ENCODE assay signal across 12 mouse cellular contexts in the genomic region with DNA sequence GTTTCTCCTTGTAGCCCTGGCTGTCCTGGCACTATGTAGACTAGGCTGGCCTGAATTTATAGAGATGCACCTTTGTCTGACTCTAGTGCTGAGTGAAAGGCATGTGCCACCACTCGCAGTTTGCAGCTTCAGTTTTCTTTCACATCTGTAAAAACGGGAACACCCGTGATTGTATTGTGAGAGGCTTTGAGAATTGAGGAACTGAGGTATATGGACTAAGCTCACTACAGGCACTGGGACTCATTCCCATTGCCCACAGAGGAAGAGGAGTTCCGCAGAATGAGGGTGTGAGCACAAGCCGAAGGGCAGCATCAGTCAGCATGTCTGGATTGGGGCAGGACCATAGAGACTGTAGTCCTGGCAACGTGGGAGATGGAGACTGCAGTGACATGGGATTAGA. TPM values are rescaled to one million over a fixed set of nuclear protein-coding genes. Genes with fewer than 3 reads are reported as not detected.
DNase-seq lines count a peak whose midpoint lies in the region; ATAC-seq lines count a peak whose summit lies in the region.
"Had no signal": no experiment of that assay in that cellular context is flagged by ENCODE, and none has a peak within 500 bp of the region (broad histone marks: within the 10 kb centered on the region; RNA-seq: fewer than 3 reads in every experiment).

No protein-coding gene starts in this region.

- no peak overlapping the region for H3K4me3 ChIP-seq in hindbrain, embryonic 10.5 days
- no peak overlapping the region for H3K4me3 ChIP-seq in hindbrain, embryonic 11.5 days (ENCODE audit: low read depth, low read length)
- H3K4me3 ChIP-seq in liver, embryonic 16.5 days (ENCODE audit: low read depth, low read length) = no peak overlapping the region

- H3K9me3 ChIP-seq in hindbrain, embryonic 10.5 days = no peaks in the 10 kb centered on the region
- H3K9me3 ChIP-seq in hindbrain, embryonic 11.5 days (ENCODE audit: control insufficient read depth, low read length) = no peaks in the 10 kb centered on the region
- no peaks in the 10 kb centered on the region for H3K9me3 ChIP-seq in liver, embryonic 16.5 days (replicated peaks; ENCODE audit: control insufficient read depth, low read length)

- peaks cover 25% of the 10 kb centered on the region for H3K4me1 ChIP-seq in hindbrain, embryonic 10.5 days (replicated peaks)
- 0 out of 2 replicates have a peak, but pooled peaks cover 3% of the 10 kb centered on the region for H3K4me1 ChIP-seq in hindbrain, embryonic 11.5 days (replicated peaks; ENCODE audit: control insufficient read depth, insufficient read depth, low read length)
- H3K4me1 ChIP-seq in liver, embryonic 16.5 days (ENCODE audit: control insufficient read depth, low read depth, low read length) = peaks cover 19% of the 10 kb centered on the region

- DNase-seq in hindbrain, embryonic 10.5 days (ENCODE audit: low spot score) = no peak
- no peak for DNase-seq in hindbrain, embryonic 11.5 days (ENCODE audit: low spot score)
- DNase-seq in B cell, adult 2 months = peak; percentile 46 to 51
- no peak for DNase-seq in spleen, postnatal 14 days (ENCODE audit: low spot score in 2 of 2)
- DNase-seq in embryo, embryonic 11 days = no peak
- no peak for DNase-seq in ovary, postnatal 14 days (ENCODE audit: low spot score)
- DNase-seq: cerebellum, adult 11 months; thymus, adult 2 months had no signal

- no peak overlapping the region for H3K9ac ChIP-seq in hindbrain, embryonic 11.5 days (ENCODE audit: low read depth, low read length)
- no peak overlapping the region for H3K9ac ChIP-seq in liver, embryonic 16.5 days (ENCODE audit: low read depth, low read length)

- 68% methylated on average over 6 of the region's 6 CpGs for whole genome bisulfite sequencing in hindbrain, embryonic 10.5 days
- 69% methylated on average over 6 of the region's 6 CpGs for WGBS in hindbrain, embryonic 11.5 days
- WGBS in liver, embryonic 16.5 days (ENCODE audit: insufficient replicate concordance) = 17% methylated on average over 6 of the region's 6 CpGs

- 0 out of 2 replicates have a peak overlapping the region, but pooled peaks have one; percentile 97 for H3K27ac ChIP-seq in hindbrain, embryonic 10.5 days
- no peak overlapping the region for H3K27ac ChIP-seq in hindbrain, embryonic 11.5 days (ENCODE audit: low read depth, low read length)
- 0 out of 2 replicates have a peak overlapping the region, but pooled peaks have one; percentile 33 for H3K27ac ChIP-seq in liver, embryonic 16.5 days (ENCODE audit: low read length)

- ATAC-seq in hindbrain, embryonic 11.5 days (ENCODE audit: low FRiP score) = no peak
- ATAC-seq in common myeloid progenitor, adult 5-6 weeks (replicated peaks; ENCODE audit: low read depth, poor library complexity, severe bottlenecking) = peak; percentile 49
- ATAC-seq in liver, embryonic 16.5 days (ENCODE audit: low read depth) = no peak

- H3K4me2 ChIP-seq in hindbrain, embryonic 11.5 days (replicated peaks; ENCODE audit: low read depth, low read length) = no peak overlapping the region
- peak overlapping the region; percentile 78 for H3K4me2 ChIP-seq in liver, embryonic 16.5 days (ENCODE audit: low read depth, low read length)

- H3K36me3 ChIP-seq in hindbrain, embryonic 10.5 days = no peaks in the 10 kb centered on the region
- H3K36me3 ChIP-seq in hindbrain, embryonic 11.5 days (ENCODE audit: control insufficient read depth, insufficient read depth, low read length) = no peaks in the 10 kb centered on the region
- H3K36me3 ChIP-seq in liver, embryonic 16.5 days (ENCODE audit: control insufficient read depth, insufficient read depth) = no peaks in the 10 kb centered on the region

- H3K27me3 ChIP-seq in hindbrain, embryonic 10.5 days (ENCODE audit: insufficient read depth, poor library complexity, severe bottlenecking) = peaks cover 27% of the 10 kb centered on the region
- no peaks in the 10 kb centered on the region for H3K27me3 ChIP-seq in hindbrain, embryonic 11.5 days (ENCODE audit: control insufficient read depth, insufficient read depth, low read length)
- peaks cover 9% of the 10 kb centered on the region for H3K27me3 ChIP-seq in liver, embryonic 16.5 days (ENCODE audit: control insufficient read depth, insufficient read depth, low read depth, low read length)

RNA-seq across cellular contexts. Expression of gene Dgat2, which starts 1.2 kb away (rescaled TPM):
- 13.1 and 15.0 TPM in 2 replicates for polyA plus RNA-seq in hindbrain, embryonic 10.5 days (2016; fragmentation: Nextera tagmentation; extraction: Ambion mirVana)
- 9.4 and 11.2 TPM in 2 replicates for polyA plus RNA-seq in hindbrain, embryonic 11.5 days (2014; fragmentation: Nextera tagmentation; extraction: Ambion mirVana)
- 0.46 and 0.97 TPM in 2 replicates for total RNA-seq in common myeloid progenitor, adult 5-6 weeks (2017)
- 168 and 194 TPM in 2 replicates for polyA plus RNA-seq in liver, embryonic 16.5 days (2015; fragmentation: Nextera tagmentation; extraction: Ambion mirVana)

RNA-seq across cellular contexts. Expression of gene Uvrag, which starts 42.8 kb away (rescaled TPM):
- polyA plus RNA-seq in hindbrain, embryonic 10.5 days (2016; fragmentation: Nextera tagmentation; extraction: Ambion mirVana) = 10.9 and 12.8 TPM in 2 replicates
- 11.7 and 13.1 TPM in 2 replicates for polyA plus RNA-seq in hindbrain, embryonic 11.5 days (2014; fragmentation: Nextera tagmentation; extraction: Ambion mirVana)
- 31.4 and 37.1 TPM in 2 replicates for total RNA-seq in common myeloid progenitor, adult 5-6 weeks (2017)
- 7.6 and 8.2 TPM in 2 replicates for polyA plus RNA-seq in liver, embryonic 16.5 days (2015; fragmentation: Nextera tagmentation; extraction: Ambion mirVana)

RNA-seq across cellular contexts. Expression of gene Mogat2, which starts 54.7 kb away (rescaled TPM):
- 21.2 and 31.5 TPM in 2 replicates for polyA plus RNA-seq in hindbrain, embryonic 10.5 days (2016; fragmentation: Nextera tagmentation; extraction: Ambion mirVana)
- 11.1 and 14.5 TPM in 2 replicates for polyA plus RNA-seq in hindbrain, embryonic 11.5 days (2014; fragmentation: Nextera tagmentation; extraction: Ambion mirVana)
- total RNA-seq in common myeloid progenitor, adult 5-6 weeks (2017) = 0.46 TPM in 1 of 2 replicates, not detected in the other
- 23.8 and 24.9 TPM in 2 replicates for polyA plus RNA-seq in liver, embryonic 16.5 days (2015; fragmentation: Nextera tagmentation; extraction: Ambion mirVana)
- total RNA-seq: layer of hippocampus, adult 2 months had no signal
- polyA plus RNA-seq: activated CD4-positive, CD25-positive, alpha-beta regulatory T cell, adult 4 months had no signal

Comparison
In these comparisons a context has a peak if more than half of its experiments do, and no peak if none do; other contexts are left out.
1. DNase-seq: peak in B cell, adult 2 months (2 of 2); none in hindbrain, embryonic 10.5 days (single experiment), hindbrain, embryonic 11.5 days (single experiment), spleen, postnatal 14 days (0 of 2), embryo, embryonic 11 days (single experiment) and ovary, postnatal 14 days (single experiment).
2. RNA of gene Dgat2, which starts 1.2 kb away (polyA plus RNA-seq): 168 to 194 TPM in liver, embryonic 16.5 days; 13.1 to 15.0 TPM in hindbrain, embryonic 10.5 days and 9.4 to 11.2 TPM in hindbrain, embryonic 11.5 days; every median in the first group is over 10 times any median in the second.